Mouse (Mus musculus) heart, postnatal 0 days (tissue): ENCODE measurements around the gene Fcho1. TPM values are rescaled to one million over a fixed set of nuclear protein-coding genes. Genes with fewer than 3 reads are reported as not detected.

Experiments
- ATAC-seq: fragments of 200-750 bp; cut with Nextera tagmentation; 2 replicates; pipeline ENCODE4 v1.8.0; 2017; ENCODE audit warnings: low read depth, moderate number of reproducible peaks, moderate library complexity; ENCODE audit not compliant: insufficient read depth
- DNase-seq: peaks from one replicate; pipeline ENCODE4 v3.0.0-alpha.2; 2016; ENCODE audit warnings: low spot score
- H3K27ac ChIP-seq: fragments of 300-500 bp; sonication (generic); 2 replicates; pipeline ENCODE4 v1.5.1; 2014; ENCODE audit warnings: low read depth, mild to moderate bottlenecking
- H3K27me3 ChIP-seq: fragments of 300-500 bp; sonication (generic); 2 replicates; pipeline ENCODE4 v1.6.1; 2014; ENCODE audit warnings: low read length, mixed read lengths; ENCODE audit not compliant: control insufficient read depth, insufficient read depth
- H3K36me3 ChIP-seq: fragments of 300-500 bp; sonication (generic); replicated peaks from 2 replicates; pipeline ENCODE4 v1.6.1; 2014; ENCODE audit warnings: low read length, mixed read lengths; ENCODE audit not compliant: control insufficient read depth, insufficient read depth
- H3K4me1 ChIP-seq: fragments of 300-500 bp; sonication (generic); 2 replicates; pipeline ENCODE4 v1.6.1; 2014; ENCODE audit warnings: antibody characterized with exemption; ENCODE audit not compliant: control insufficient read depth, insufficient read depth
- H3K4me2 ChIP-seq: fragments of 300-500 bp; sonication (generic); 2 replicates; pipeline ENCODE4 v1.6.1; 2014; ENCODE audit warnings: low read depth, mild to moderate bottlenecking, low read length, moderate library complexity
- H3K4me3 ChIP-seq: fragments of 300-500 bp; sonication (generic); 2 replicates; pipeline ENCODE4 v1.5.1; 2014; ENCODE audit warnings: low read depth, low read length
- H3K9ac ChIP-seq: fragments of 300-500 bp; sonication (generic); replicated peaks from 2 replicates; pipeline ENCODE4 v1.6.1; 2014; ENCODE audit warnings: low read depth, low read length, mixed read lengths
- H3K9me3 ChIP-seq: fragments of 300-500 bp; sonication (generic); replicated peaks from 2 replicates; pipeline ENCODE4 v1.6.1; 2016; ENCODE audit warnings: low read length; ENCODE audit not compliant: control insufficient read depth
- CTCF ChIP-seq: IDR thresholded peaks from 2 replicates; pipeline ENCODE4 v1.5.1; 2016; ENCODE audit warnings: antibody characterized with exemption, control low read depth, low read depth
- EP300 ChIP-seq: IDR thresholded peaks from 2 replicates; pipeline ENCODE4 v1.6.1; 2016; ENCODE audit warnings: antibody characterized with exemption, low read depth
- WGBS: fragments of 180-500 bp; shearing (Covaris S2); extraction: QIAGEN DNeasy Blood & Tissue Kit; methylation state at CpG from one replicate; pipeline ENCODE4 v1.1.7; 2014; 5-methylcytosine and 5-hydroxymethylcytosine counted together
- polyA plus RNA-seq: library from polyadenylated mRNA; unstranded; fragments of >200 nt; fragmentation: Nextera tagmentation; extraction: Ambion mirVana; gene quantifications from 2 replicates; pipeline ENCODE4 v1.2.1, GENCODE M21; 2015
- total RNA-seq: library from RNA; depleted of rRNA; stranded (reverse); fragments of >200 nt; gene quantifications from 2 replicates; pipeline ENCODE4 v1.2.3, GENCODE M21; 2014; ENCODE audit warnings: low replicate concordance

Gene Fcho1
- total and polyA plus RNA-seq, 2 experiments from 2014 or later = 0.04 to 0.92 TPM

- DNase-seq = no peak
- H3K9ac ChIP-seq = no peak overlapping the region
- no peaks in the 10 kb centered on the region for H3K36me3 ChIP-seq
- no peak overlapping the region for H3K27ac ChIP-seq
- ATAC-seq = no peak
- no peak for TF ChIP-seq EP300
- TF ChIP-seq CTCF = no peak
- H3K4me1 ChIP-seq = peaks cover 14% of the 10 kb centered on the region
- H3K4me2 ChIP-seq = no peak overlapping the region
- peaks cover 28% of the 10 kb centered on the region for H3K27me3 ChIP-seq
- no peak overlapping the region for H3K4me3 ChIP-seq
- WGBS = 67% methylated on average over 4 of the region's 4 CpGs
- no peaks in the 10 kb centered on the region for H3K9me3 ChIP-seq
Measured at GRCm38 (mm10) chr8:71724389-71724788, 1.1 kb downstream of the Fcho1 start.

GRCm38 (mm10) chr8:71723047-71723551 lies 2.4 kb downstream of the Fcho1 start:
- no peak overlapping the region for H3K9ac ChIP-seq
- WGBS = 48% methylated on average over 14 of the region's 14 CpGs
- TF ChIP-seq CTCF = no peak
- TF ChIP-seq EP300 = no peak
- H3K36me3 ChIP-seq = no peaks in the 10 kb centered on the region
- DNase-seq (no peak), ATAC-seq (no peak)
- peak overlapping the region; percentile 1; the same call in 1 of the 2 replicates for H3K4me3 ChIP-seq
- no peak overlapping the region; the same call in 1 of the 2 replicates for H3K27ac ChIP-seq
- no peaks in the 10 kb centered on the region for H3K9me3 ChIP-seq
- peaks cover 12% of the 10 kb centered on the region for H3K4me1 ChIP-seq
- peak overlapping the region; percentile 14; the same call in 1 of the 2 replicates for H3K4me2 ChIP-seq
- peaks cover 27% of the 10 kb centered on the region for H3K27me3 ChIP-seq

GRCm38 (mm10) chr8:71719928-71720457 lies 5.5 kb downstream of the Fcho1 start:
- Histone ChIP-seq H3K9me3 (no peaks in the 10 kb centered on the region), H3K36me3 (no peaks in the 10 kb centered on the region), H3K9ac (no peak overlapping the region), H3K4me1 (peaks cover 13% of the 10 kb centered on the region; the same call in 1 of the 2 replicates), H3K27ac (no peak overlapping the region), H3K4me3 (no peak overlapping the region), H3K27me3 (peaks cover 12% of the 10 kb centered on the region), H3K4me2 (no peak overlapping the region)
- 40% methylated on average over 7 of the region's 7 CpGs for WGBS
- ATAC-seq = no peak
- DNase-seq = no peak
- TF ChIP-seq EP300 (no peak), CTCF (no peak)

- 13% methylated on average over 4 of the region's 4 CpGs for WGBS
- H3K9me3 ChIP-seq = no peaks in the 10 kb centered on the region
- no peak overlapping the region for H3K9ac ChIP-seq
- H3K4me3 ChIP-seq = no peak overlapping the region
- H3K27me3 ChIP-seq = 0 out of 2 replicates have a peak, but pooled peaks cover 8% of the 10 kb centered on the region
- TF ChIP-seq CTCF (no peak), EP300 (no peak)
- H3K27ac ChIP-seq = no peak overlapping the region
- DNase-seq (peak; percentile 16), ATAC-seq (peak; percentile 30; the same call in 1 of the 2 replicates)
- peaks cover 13% of the 10 kb centered on the region; the same call in 1 of the 2 replicates for H3K4me1 ChIP-seq
- no peak overlapping the region for H3K4me2 ChIP-seq
- no peaks in the 10 kb centered on the region for H3K36me3 ChIP-seq
Measured at GRCm38 (mm10) chr8:71719218-71719617, 6.3 kb downstream of the Fcho1 start.

- Histone ChIP-seq H3K27ac (no peak overlapping the region), H3K9ac (no peak overlapping the region), H3K4me1 (peaks cover 13% of the 10 kb centered on the region; the same call in 1 of the 2 replicates), H3K27me3 (0 out of 2 replicates have a peak, but pooled peaks cover 7% of the 10 kb centered on the region), H3K9me3 (no peaks in the 10 kb centered on the region), H3K4me2 (no peak overlapping the region), H3K36me3 (no peaks in the 10 kb centered on the region), H3K4me3 (no peak overlapping the region)
- 34% methylated on average over 3 of the region's 3 CpGs for WGBS
- TF ChIP-seq EP300 = no peak
- TF ChIP-seq CTCF = no peak
- ATAC-seq (no peak), DNase-seq (no peak)
Measured at GRCm38 (mm10) chr8:71718252-71718651, 7.3 kb downstream of the Fcho1 start.

- 0 out of 2 replicates have a peak, but pooled peaks cover 7% of the 10 kb centered on the region for H3K27me3 ChIP-seq
- 52% methylated on average over 12 of the region's 12 CpGs for WGBS
- no peaks in the 10 kb centered on the region for H3K9me3 ChIP-seq
- H3K4me1 ChIP-seq = peaks cover 13% of the 10 kb centered on the region; the same call in 1 of the 2 replicates
- no peak overlapping the region for H3K4me2 ChIP-seq
- TF ChIP-seq EP300 = no peak
- TF ChIP-seq CTCF = no peak
- H3K36me3 ChIP-seq = no peaks in the 10 kb centered on the region
- H3K9ac ChIP-seq = no peak overlapping the region
- ATAC-seq (peak; percentile 25), DNase-seq (no peak)
- no peak overlapping the region for H3K4me3 ChIP-seq
- H3K27ac ChIP-seq = no peak overlapping the region
Measured at GRCm38 (mm10) chr8:71717096-71717495, 8.4 kb downstream of the Fcho1 start.
